Mouse (Mus musculus) CH12.LX (cell line): ENCODE data around the gene Tha1. TPM values are rescaled to one million over a fixed set of nuclear protein-coding genes. Genes with fewer than 3 reads are reported as not detected.

ENCODE experiments used
- DNase-seq: peaks from one replicate; pipeline ENCODE4 v3.0.0-alpha.2; 2013; ENCODE audit errors: extremely low read depth
- H3K27ac ChIP-seq: 2 replicates; pipeline ENCODE4 v1.5.1; 2012; ENCODE audit warnings: low read depth, mild to moderate bottlenecking, control low read depth, moderate library complexity; ENCODE audit not compliant: insufficient read depth
- H3K27me3 ChIP-seq: replicated peaks from 2 replicates; pipeline ENCODE3; 2012; ENCODE audit warnings: inconsistent platforms
- H3K36me3 ChIP-seq, 2 experiments: replicated peaks in 1 of 2; 2 replicates each; pipeline versions ENCODE3 to v1.6.1; 2012; ENCODE audit warnings: inconsistent platforms in 1 of 2, low read length in 1 of 2, mild to moderate bottlenecking in 1 of 2, mixed read lengths in 1 of 2, moderate library complexity in 1 of 2; ENCODE audit not compliant: control insufficient read depth in 1 of 2, insufficient read depth in 1 of 2
- H3K4me1 ChIP-seq, 2 experiments: 2 replicates each; pipeline ENCODE4 v1.6.1; 2012; ENCODE audit warnings: inconsistent platforms in 1 of 2, moderate library complexity in 1 of 2; ENCODE audit not compliant: insufficient read depth in 2 of 2, control insufficient read depth in 1 of 2
- H3K4me2 ChIP-seq: 2 replicates; pipeline ENCODE4 v1.6.1; 2012; ENCODE audit warnings: low read depth, mild to moderate bottlenecking, control low read depth; ENCODE audit not compliant: poor library complexity, insufficient read depth, severe bottlenecking
- H3K4me3 ChIP-seq, 3 experiments: fragments of 150-350 bp in 1 of 3; sonication (generic) in 1 of 3; replicated peaks in 1 of 3; 2 replicates each; pipeline versions ENCODE3 to v1.5.1; 2011 to 2012; ENCODE audit warnings: low read depth in 2 of 3, low read length in 2 of 3, mild to moderate bottlenecking in 2 of 3, moderate library complexity in 2 of 3, control low read depth in 1 of 3, improper control_type of control experiment in 1 of 3, inconsistent platforms in 1 of 3, mixed read lengths in 1 of 3; ENCODE audit not compliant: poor library complexity in 1 of 3
- H3K79me2 ChIP-seq: replicated peaks from 2 replicates; pipeline ENCODE4 v1.6.1; 2012; ENCODE audit warnings: mild to moderate bottlenecking, moderate library complexity; ENCODE audit not compliant: control insufficient read depth, poor library complexity, insufficient read depth, severe bottlenecking; ENCODE audit errors: extremely low read depth
- H3K9ac ChIP-seq: 2 replicates; pipeline ENCODE4 v1.6.1; 2012; ENCODE audit warnings: low read depth, mild to moderate bottlenecking, control low read depth, moderate library complexity; ENCODE audit not compliant: insufficient read depth
- H3K9me3 ChIP-seq: replicated peaks from 2 replicates; pipeline ENCODE3; 2012; ENCODE audit warnings: low read length, inconsistent platforms, mixed read lengths
- BHLHE40 ChIP-seq: IDR thresholded peaks from 2 replicates; pipeline ENCODE4 v1.6.1; 2011; ENCODE audit warnings: mild to moderate bottlenecking, low read depth, low read length, improper control_type of control experiment
- CHD1 ChIP-seq: IDR thresholded peaks from 2 replicates; pipeline ENCODE4 v1.6.1; 2012; ENCODE audit warnings: low read depth, low read length, improper control_type of control experiment, inconsistent platforms
- CHD2 ChIP-seq: IDR thresholded peaks from 2 replicates; pipeline ENCODE4 v1.6.1; 2011; ENCODE audit warnings: low read length, improper control_type of control experiment
- ELF1 ChIP-seq: IDR thresholded peaks from 2 replicates; pipeline ENCODE4 v1.6.1; 2014; ENCODE audit warnings: low read depth, mild to moderate bottlenecking, inconsistent platforms, low read length, improper control_type of control experiment
- EP300 ChIP-seq: IDR thresholded peaks from 2 replicates; pipeline ENCODE4 v1.6.1; 2011; ENCODE audit warnings: low read length, improper control_type of control experiment
- ETS1 ChIP-seq: conservative IDR thresholded peaks from 2 replicates; pipeline ENCODE4 v1.6.1; 2012; ENCODE audit warnings: low read depth, mild to moderate bottlenecking, inconsistent platforms, low read length, improper control_type of control experiment, moderate library complexity
- HCFC1 ChIP-seq: IDR thresholded peaks from 2 replicates; pipeline ENCODE4 v1.6.1; 2012; ENCODE audit warnings: low read depth, mild to moderate bottlenecking, inconsistent platforms, low read length, improper control_type of control experiment
- KAT2A ChIP-seq: IDR thresholded peaks from 2 replicates; pipeline ENCODE4 v1.6.1; 2012; ENCODE audit warnings: low read length, improper control_type of control experiment, inconsistent platforms; ENCODE audit not compliant: insufficient replicate concordance
- MAFK ChIP-seq: IDR thresholded peaks from 2 replicates; pipeline ENCODE4 v1.6.1; 2011; ENCODE audit warnings: low read length, improper control_type of control experiment; ENCODE audit not compliant: insufficient replicate concordance
- MAX ChIP-seq: IDR thresholded peaks from 2 replicates; pipeline ENCODE4 v1.6.1; 2011; ENCODE audit warnings: low read length, improper control_type of control experiment
- MEF2A ChIP-seq: IDR thresholded peaks from 2 replicates; pipeline ENCODE4 v1.6.1; 2014; ENCODE audit warnings: low read depth, mild to moderate bottlenecking, inconsistent platforms, low read length, improper control_type of control experiment, borderline replicate concordance
- MXI1 ChIP-seq: IDR thresholded peaks from 2 replicates; pipeline ENCODE4 v1.6.1; 2011; ENCODE audit warnings: mild to moderate bottlenecking, low read depth, low read length, improper control_type of control experiment
- NELFE ChIP-seq: IDR thresholded peaks from 2 replicates; pipeline ENCODE4 v1.6.1; 2011; ENCODE audit warnings: low read depth, low read length, improper control_type of control experiment
- NRF1 ChIP-seq: IDR thresholded peaks from 2 replicates; pipeline ENCODE4 v1.6.1; 2014; ENCODE audit warnings: low read depth, mild to moderate bottlenecking, inconsistent platforms, low read length, improper control_type of control experiment, moderate library complexity
- PAX5 ChIP-seq: IDR thresholded peaks from 2 replicates; pipeline ENCODE4 v1.6.1; 2012; ENCODE audit warnings: low read length, inconsistent platforms, mixed read lengths
- TBP ChIP-seq: conservative IDR thresholded peaks from 2 replicates; pipeline ENCODE4 v1.6.1; 2011; ENCODE audit warnings: low read depth, low read length, improper control_type of control experiment
- TCF12 ChIP-seq: IDR thresholded peaks from 2 replicates; pipeline ENCODE4 v1.6.1; 2014; ENCODE audit warnings: low read depth, mild to moderate bottlenecking, inconsistent platforms, low read length, improper control_type of control experiment
- UBTF ChIP-seq: IDR thresholded peaks from 2 replicates; pipeline ENCODE4 v1.6.1; 2012; ENCODE audit warnings: low read depth, mild to moderate bottlenecking, inconsistent platforms, low read length, improper control_type of control experiment, moderate library complexity
- USF1 ChIP-seq: IDR thresholded peaks from 2 replicates; pipeline ENCODE4 v1.6.1; 2014; ENCODE audit warnings: low read depth, mild to moderate bottlenecking, inconsistent platforms, low read length, improper control_type of control experiment
- USF2 ChIP-seq: conservative IDR thresholded peaks from 2 replicates; pipeline ENCODE4 v1.6.1; 2011; ENCODE audit warnings: low read depth, low read length, improper control_type of control experiment
- ZC3H11A ChIP-seq: IDR thresholded peaks from 2 replicates; pipeline ENCODE4 v1.6.1; 2012; ENCODE audit warnings: low read depth, mild to moderate bottlenecking, inconsistent platforms, low read length, improper control_type of control experiment
- ZMIZ1 ChIP-seq: IDR thresholded peaks from 2 replicates; pipeline ENCODE4 v1.6.1; 2012; ENCODE audit warnings: low read depth, mild to moderate bottlenecking, inconsistent platforms, low read length, improper control_type of control experiment
- ZNF384 ChIP-seq: IDR thresholded peaks from 2 replicates; pipeline ENCODE4 v1.6.1; 2012; ENCODE audit warnings: low read depth, low read length, improper control_type of control experiment, inconsistent platforms
- dilution Hi-C: fragments of 300-500 bp; cut with MboI; formaldehyde crosslinking; loops from 2 replicates; pipeline ENCODE4 v1.14.3; 2020; ENCODE audit warnings: low sequenced_read_pairs; ENCODE audit not compliant: extremely low pct_unique_long_range_greater_than_20kb, extremely low pct_ligation_motif_present
- in situ Hi-C: fragments of 300-500 bp; cut with MboI; formaldehyde crosslinking; loops from 3 replicates; pipeline ENCODE4 v1.14.3; 2019; ENCODE audit warnings: low sequenced_read_pairs, low pct_ligation_motif_present, low pct_unique_long_range_greater_than_20kb, mixed read lengths
- polyA plus RNA-seq: library from polyadenylated mRNA; unstranded; fragments of >175 nt; gene quantifications from 2 replicates; pipeline ENCODE4 v1.2.1, GENCODE M21; 2012; ENCODE audit warnings: low read depth; ENCODE audit not compliant: insufficient read length
- total RNA-seq, 2 experiments: library from RNA; depleted of rRNA; stranded (reverse); fragments of 300-350 nt in 1 of 2; fragments of >200 nt in 1 of 2; gene quantifications; 2 replicates each; pipeline ENCODE4 v1.2.3; 2012 to 2014

Gene Tha1
- total and polyA plus RNA-seq, 3 experiments: not detected

- Histone ChIP-seq H3K36me3 (peaks cover 3 to 30% of the 10 kb centered on the region in 2 experiments), H3K79me2 (no peaks in the 10 kb centered on the region), H3K27ac (no peak overlapping the region), H3K4me2 (no peak overlapping the region), H3K9me3 (no peaks in the 10 kb centered on the region), H3K27me3 (no peaks in the 10 kb centered on the region), H3K9ac (no peak overlapping the region), H3K4me3 (no peak overlapping the region), H3K4me1 (peaks cover 7 to 13% of the 10 kb centered on the region in 2 experiments)
- dilution Hi-C loops (no loop called here), in situ Hi-C loops (no loop called here)
- no peak for DNase-seq
- no peak for TF ChIP-seq MEF2A
- no peak for TF ChIP-seq MAFK
- no peak for TF ChIP-seq ZNF384
- no peak for TF ChIP-seq NRF1
- TF ChIP-seq NELFE: no peak
- no peak for TF ChIP-seq EP300
- TF ChIP-seq KAT2A: no peak
- TF ChIP-seq ELF1: no peak
- no peak for TF ChIP-seq HCFC1
- no peak for TF ChIP-seq PAX5
- no peak for TF ChIP-seq USF2
These were observed 34.3 kb downstream of the Tha1 start for GRCm38 (mm10) chr11:117839021-117839420.

- Histone ChIP-seq H3K9me3 (no peaks in the 10 kb centered on the region), H3K27ac (no peak overlapping the region), H3K4me1 (peaks cover 7 to 13% of the 10 kb centered on the region in 2 experiments), H3K9ac (no peak overlapping the region), H3K4me2 (no peak overlapping the region), H3K36me3 (peaks cover 3 to 30% of the 10 kb centered on the region in 2 experiments), H3K79me2 (no peaks in the 10 kb centered on the region), H3K4me3 (no peak overlapping the region), H3K27me3 (no peaks in the 10 kb centered on the region)
- in situ Hi-C loops: no loop called here
- dilution Hi-C loops: no loop called here
- no peak for TF ChIP-seq MXI1
- DNase-seq: no peak
These were observed 34.7 kb downstream of the Tha1 start for GRCm38 (mm10) chr11:117838572-117838971.

GRCm38 (mm10) chr11:117836306-117836705, 37.0 kb downstream of the Tha1 start:
- H3K27ac ChIP-seq: no peak overlapping the region
- no peaks in the 10 kb centered on the region for H3K27me3 ChIP-seq
- H3K9ac ChIP-seq: no peak overlapping the region
- peaks cover 3 to 30% of the 10 kb centered on the region in 2 experiments for H3K36me3 ChIP-seq
- H3K4me3 ChIP-seq: no peak overlapping the region
- dilution Hi-C loops (no loop called here), in situ Hi-C loops (no loop called here)
- DNase-seq: no peak
- no peaks in the 10 kb centered on the region for H3K79me2 ChIP-seq
- peaks cover 0 to 11% of the 10 kb centered on the region in 2 experiments; a peak in 2 of 4 replicates for H3K4me1 ChIP-seq
- no peaks in the 10 kb centered on the region for H3K9me3 ChIP-seq
- TF ChIP-seq MXI1 (no peak), PAX5 (no peak), ELF1 (no peak), USF2 (no peak), TBP (no peak), MEF2A (no peak), ETS1 (no peak), CHD2 (no peak), CHD1 (no peak), BHLHE40 (no peak), ZNF384 (no peak), NRF1 (no peak), UBTF (no peak), ZC3H11A (no peak), USF1 (no peak), ZMIZ1 (no peak), TCF12 (no peak), KAT2A (no peak), MAX (no peak)
- H3K4me2 ChIP-seq: no peak overlapping the region
